Mouse (Mus musculus) MEL (cell line): ENCODE results near the gene Gmps. TPM values are rescaled to one million over a fixed set of nuclear protein-coding genes. Genes with fewer than 3 reads are reported as not detected.
A peak's percentile ranks its signal among the peaks of the same experiment; 100 is the strongest.

ENCODE experiments used
- DNase-seq: peaks from one replicate; pipeline ENCODE4 v3.0.0; 2011; ENCODE audit warnings: low read depth, low spot score
- H3K27ac ChIP-seq: 2 replicates; pipeline ENCODE4 v1.5.1; 2012; ENCODE audit warnings: low read depth, mild to moderate bottlenecking, control low read depth, low read length, moderate library complexity; ENCODE audit not compliant: control insufficient read depth
- H3K27me3 ChIP-seq, 2 experiments: fragments of 150-350 bp in 1 of 2; sonication (generic) in 1 of 2; 2 replicates each; pipeline ENCODE4 v1.6.1; 2012; ENCODE audit warnings: low read length in 2 of 2, mild to moderate bottlenecking in 2 of 2, improper control_type of control experiment in 1 of 2, moderate library complexity in 1 of 2; ENCODE audit not compliant: insufficient read depth in 2 of 2, control insufficient read depth in 1 of 2
- H3K36me3 ChIP-seq, 2 experiments: 2 replicates each; pipeline ENCODE4 v1.6.1; 2012 to 2014; ENCODE audit warnings: low read length in 2 of 2, improper control_type of control experiment in 1 of 2, inconsistent platforms in 1 of 2, mild to moderate bottlenecking in 1 of 2; ENCODE audit not compliant: insufficient read depth in 2 of 2, control insufficient read depth in 1 of 2
- H3K4me1 ChIP-seq, 2 experiments: fragments of 150-350 bp in 1 of 2; sonication (generic) in 1 of 2; 2 replicates each; pipeline ENCODE4 v1.6.1; 2012; ENCODE audit warnings: low read length in 2 of 2, improper control_type of control experiment in 1 of 2, mild to moderate bottlenecking in 1 of 2; ENCODE audit not compliant: insufficient read depth in 2 of 2, control insufficient read depth in 1 of 2
- H3K4me3 ChIP-seq, 2 experiments: fragments of 150-350 bp in 1 of 2; sonication (generic) in 1 of 2; 2 replicates each; pipeline ENCODE4 v1.5.1; 2012; ENCODE audit warnings: low read depth in 2 of 2, low read length in 2 of 2, mild to moderate bottlenecking in 2 of 2, moderate library complexity in 2 of 2, control low read depth in 1 of 2, improper control_type of control experiment in 1 of 2; ENCODE audit not compliant: control insufficient read depth in 1 of 2, insufficient read depth in 1 of 2
- H3K79me2 ChIP-seq: 2 replicates; pipeline ENCODE4 v1.6.1; 2012; ENCODE audit warnings: mild to moderate bottlenecking, low read length, moderate library complexity; ENCODE audit not compliant: control insufficient read depth, poor library complexity, insufficient read depth
- H3K9ac ChIP-seq: 2 replicates; pipeline ENCODE4 v1.6.1; 2012; ENCODE audit warnings: low read depth, mild to moderate bottlenecking, control low read depth, low read length, moderate library complexity; ENCODE audit not compliant: control insufficient read depth, poor library complexity, severe bottlenecking
- H3K9me3 ChIP-seq: fragments of 150-350 bp; sonication (generic); replicated peaks from 2 replicates; pipeline ENCODE4 v1.6.1; 2012; ENCODE audit warnings: mild to moderate bottlenecking, low read length, improper control_type of control experiment, moderate library complexity; ENCODE audit not compliant: insufficient read depth
- CTCF ChIP-seq, 3 experiments: IDR thresholded peaks in 2 of 3; conservative IDR thresholded peaks in 1 of 3; 2 replicates each; pipeline ENCODE4 v1.5.1; 2011 to 2012; ENCODE audit warnings: low read length in 3 of 3, low read depth in 2 of 3, mild to moderate bottlenecking in 2 of 3, improper control_type of control experiment in 1 of 3, inconsistent platforms in 1 of 3, mixed read lengths in 1 of 3, moderate library complexity in 1 of 3; ENCODE audit not compliant: control insufficient read depth in 1 of 3, insufficient read depth in 1 of 3, poor library complexity in 1 of 3, severe bottlenecking in 1 of 3
- ELF1 ChIP-seq: IDR thresholded peaks from 2 replicates; pipeline ENCODE4 v1.6.1; 2014; ENCODE audit warnings: low read depth, mild to moderate bottlenecking, inconsistent platforms, low read length, improper control_type of control experiment, moderate library complexity
- ETS1 ChIP-seq: IDR thresholded peaks from 2 replicates; pipeline ENCODE4 v1.6.1; 2012; ENCODE audit warnings: low read depth, mild to moderate bottlenecking, inconsistent platforms, low read length, improper control_type of control experiment, moderate library complexity
- HCFC1 ChIP-seq: IDR thresholded peaks from 2 replicates; pipeline ENCODE4 v1.6.1; 2012; ENCODE audit warnings: low read depth, mild to moderate bottlenecking, inconsistent platforms, low read length, improper control_type of control experiment, moderate library complexity
- KAT2A ChIP-seq: conservative IDR thresholded peaks from 2 replicates; pipeline ENCODE4 v1.6.1; 2012; ENCODE audit warnings: low read depth, low read length, improper control_type of control experiment, inconsistent platforms
- MAFK ChIP-seq: IDR thresholded peaks from 2 replicates; pipeline ENCODE4 v1.6.1; 2011; ENCODE audit warnings: low read depth, mild to moderate bottlenecking, low read length, improper control_type of control experiment, borderline replicate concordance
- MAX ChIP-seq: IDR thresholded peaks from 2 replicates; pipeline ENCODE4 v1.6.1; 2011; ENCODE audit warnings: low read length, improper control_type of control experiment
- MAZ ChIP-seq: IDR thresholded peaks from 2 replicates; pipeline ENCODE4 v1.6.1; 2012; ENCODE audit warnings: low read depth, mild to moderate bottlenecking, inconsistent platforms, low read length, improper control_type of control experiment
- MEF2A ChIP-seq: IDR thresholded peaks from 2 replicates; pipeline ENCODE4 v1.6.1; 2014; ENCODE audit warnings: low read depth, mild to moderate bottlenecking, inconsistent platforms, low read length, improper control_type of control experiment; ENCODE audit not compliant: poor library complexity, insufficient replicate concordance, severe bottlenecking; ENCODE audit errors: extremely low read depth
- MXI1 ChIP-seq: IDR thresholded peaks from 2 replicates; pipeline ENCODE4 v1.6.1; 2011; ENCODE audit warnings: mild to moderate bottlenecking, low read depth, low read length, improper control_type of control experiment
- MYB ChIP-seq: IDR thresholded peaks from 2 replicates; pipeline ENCODE4 v1.6.1; 2011; ENCODE audit warnings: mild to moderate bottlenecking, low read depth, low read length, improper control_type of control experiment
- MYC ChIP-seq: IDR thresholded peaks from 2 replicates; pipeline ENCODE4 v1.6.1; 2011; ENCODE audit warnings: low read depth, mild to moderate bottlenecking, low read length, improper control_type of control experiment, moderate library complexity
- NELFE ChIP-seq: IDR thresholded peaks from 2 replicates; pipeline ENCODE4 v1.6.1; 2011; ENCODE audit warnings: low read depth, low read length, improper control_type of control experiment
- NRF1 ChIP-seq: IDR thresholded peaks from 2 replicates; pipeline ENCODE4 v1.6.1; 2014; ENCODE audit warnings: low read depth, mild to moderate bottlenecking, inconsistent platforms, low read length, improper control_type of control experiment, moderate library complexity; ENCODE audit not compliant: poor library complexity, insufficient read depth, severe bottlenecking
- POLR2A ChIP-seq, 2 experiments: IDR thresholded peaks; 2 replicates each; pipeline ENCODE4 v1.6.1; 2011 to 2012; ENCODE audit warnings: low read length in 2 of 2, mild to moderate bottlenecking in 2 of 2, control low read depth in 1 of 2, improper control_type of control experiment in 1 of 2, low read depth in 1 of 2, moderate library complexity in 1 of 2; ENCODE audit not compliant: control insufficient read depth in 1 of 2, insufficient read depth in 1 of 2, poor library complexity in 1 of 2
- POLR2AphosphoS2 ChIP-seq: IDR thresholded peaks from 2 replicates; pipeline ENCODE4 v1.6.1; 2011; ENCODE audit warnings: low read length, improper control_type of control experiment
- POLR2AphosphoS5 ChIP-seq: IDR thresholded peaks from 2 replicates; pipeline ENCODE4 v1.6.1; 2012; ENCODE audit warnings: low read depth, borderline replicate concordance, mild to moderate bottlenecking, inconsistent platforms, low read length, moderate library complexity, mixed read lengths
- RAD21 ChIP-seq: IDR thresholded peaks from 2 replicates; pipeline ENCODE4 v1.6.1; 2011; ENCODE audit warnings: mild to moderate bottlenecking, low read depth, low read length, improper control_type of control experiment
- RCOR1 ChIP-seq: IDR thresholded peaks from 2 replicates; pipeline ENCODE4 v1.6.1; 2012; ENCODE audit warnings: low read depth, mild to moderate bottlenecking, inconsistent platforms, low read length, improper control_type of control experiment
- SMC3 ChIP-seq: IDR thresholded peaks from 2 replicates; pipeline ENCODE4 v1.6.1; 2011; ENCODE audit warnings: low read depth, low read length, improper control_type of control experiment
- TBP ChIP-seq: IDR thresholded peaks from 2 replicates; pipeline ENCODE4 v1.8.0; 2011; ENCODE audit warnings: low read depth, low read length, improper control_type of control experiment
- TCF12 ChIP-seq: IDR thresholded peaks from 2 replicates; pipeline ENCODE4 v1.6.1; 2014; ENCODE audit warnings: low read depth, mild to moderate bottlenecking, inconsistent platforms, low read length, improper control_type of control experiment, moderate library complexity
- ZC3H11A ChIP-seq: IDR thresholded peaks from 2 replicates; pipeline ENCODE4 v1.6.1; 2012; ENCODE audit warnings: low read depth, mild to moderate bottlenecking, inconsistent platforms, low read length, improper control_type of control experiment
- ZMIZ1 ChIP-seq: IDR thresholded peaks from 2 replicates; pipeline ENCODE4 v1.6.1; 2012; ENCODE audit warnings: low read depth, mild to moderate bottlenecking, inconsistent platforms, low read length, improper control_type of control experiment, moderate library complexity
- polyA plus RNA-seq, 2 experiments: library from polyadenylated mRNA; stranded (reverse) in 1 of 2; unstranded in 1 of 2; fragments of >175 nt in 1 of 2; fragments of >200 nt in 1 of 2; gene quantifications; 2 replicates each; pipeline versions ENCODE4 v1.2.1 to v1.2.4; 2012; ENCODE audit warnings: low replicate concordance in 2 of 2, low read depth in 1 of 2; ENCODE audit not compliant: insufficient read length in 2 of 2, insufficient read depth in 1 of 2, missing spikeins in 1 of 2
- total RNA-seq: library from RNA; depleted of rRNA; stranded (reverse); fragments of 300-350 nt; gene quantifications from 2 replicates; pipeline ENCODE4 v1.2.3, GENCODE M21; 2012

The Gmps gene
- total and polyA plus RNA-seq, 3 experiments = 31.6 to 59.3 (median 41.8) TPM

DNA sequence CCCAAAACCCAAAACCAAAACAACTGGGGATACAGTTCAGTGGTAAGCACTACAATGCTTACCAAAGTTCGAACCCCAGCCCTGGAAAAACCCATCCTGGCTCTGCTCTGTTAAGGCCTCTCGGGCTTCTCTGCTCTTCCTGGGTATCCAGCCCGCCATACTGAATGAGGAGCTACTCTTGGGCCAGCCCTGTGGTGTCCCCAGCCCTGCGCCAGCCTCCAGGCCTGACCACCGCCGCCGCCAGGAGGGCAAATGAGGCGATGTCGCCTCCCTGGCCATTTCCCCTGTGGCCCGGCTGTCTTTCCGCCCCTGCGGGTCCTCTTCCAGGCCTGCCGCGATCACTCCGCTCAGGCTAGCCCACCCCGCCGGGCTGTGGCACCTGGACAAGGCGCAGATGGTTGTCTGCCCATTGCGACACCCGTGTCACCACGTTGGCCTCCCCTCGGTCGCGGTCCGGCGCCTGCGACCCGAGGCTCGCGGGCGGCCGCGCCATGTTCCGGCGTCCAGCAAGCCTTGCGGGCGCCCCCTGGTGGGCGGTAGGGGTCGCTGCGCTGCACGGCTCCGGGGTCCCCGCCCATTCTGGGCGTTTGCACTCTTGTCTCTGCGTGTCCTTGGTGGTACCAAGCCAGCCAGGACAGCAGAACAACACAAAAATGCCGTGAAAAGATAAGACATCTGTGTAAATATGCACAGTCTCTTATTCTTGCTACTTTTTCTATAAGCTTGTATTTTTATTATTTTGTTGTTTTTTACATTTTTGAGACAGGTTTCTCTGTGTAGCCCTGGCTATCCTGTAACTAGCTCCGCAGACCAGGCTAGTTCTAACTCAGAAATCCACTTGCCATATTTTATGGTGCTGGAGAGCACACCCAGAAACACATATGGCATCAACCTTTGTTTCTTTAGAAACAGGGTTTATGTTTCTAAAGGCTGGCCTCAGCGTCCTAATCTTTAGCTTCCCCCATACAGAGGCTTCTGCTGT lies 46.7 kb upstream of the Gmps start, which contains the start of gene E130311K13Rik:
Gene E130311K13Rik, minus strand, starts transcription at position 595 of the 982 bp plus-strand sequence.
- DNase-seq = peak; percentile 89
- H3K27me3 ChIP-seq = no peaks in the 10 kb centered on the region
- peak within 1 kb of the TSS; percentile 64 for H3K27ac ChIP-seq
- H3K9ac ChIP-seq = peak within 1 kb of the TSS; percentile 100
- TF ChIP-seq SMC3 (peak; percentile 61), ZC3H11A (peak; percentile 30; the same call in 1 of the 2 replicates), ELF1 (0 out of 2 replicates have a peak, but pooled peaks have one; percentile 40), MYC (0 out of 2 replicates have a peak, but pooled peaks have one; percentile 35), CTCF (IDR thresholded peaks at IDR 0.05 in 2 of 3, conservative IDR thresholded peaks at IDR 0.05 in 1 of 3; ENCODE audit: control insufficient read depth in 1 of 3, insufficient read depth in 1 of 3, low read depth in 2 of 3, low read length in 3 of 3, poor library complexity in 1 of 3, severe bottlenecking in 1 of 3) (peak; percentile 60 to 96 (median 85)), ETS1 (0 out of 2 replicates have a peak, but pooled peaks have one; percentile 21), NELFE (peak; percentile 80), POLR2AphosphoS5 (no peak), MYB (no peak), TCF12 (peak; percentile 50; the same call in 1 of the 2 replicates), MAX (0 out of 2 replicates have a peak, but pooled peaks have one; percentile 2), NRF1 (0 out of 2 replicates have a peak, but pooled peaks have one; percentile 31), RAD21 (peak; percentile 30), HCFC1 (peak; percentile 56; the same call in 1 of the 2 replicates), KAT2A (no peak), RCOR1 (no peak), TBP (no peak), MAFK (no peak), ZMIZ1 (peak; percentile 56; the same call in 1 of the 2 replicates), MEF2A (no peak), MXI1 (peak; percentile 75), MAZ (peak; percentile 48; the same call in 1 of the 2 replicates), POLR2AphosphoS2 (peak; percentile 63; the same call in 1 of the 2 replicates), POLR2A (IDR thresholded peaks at IDR 0.05; ENCODE audit: control insufficient read depth in 1 of 2, insufficient read depth in 1 of 2, low read depth in 1 of 2, low read length in 2 of 2, poor library complexity in 1 of 2) (peak; percentile 80 to 94)
- TF ChIP-seq, all 39 proteins: peak for 17
- Histone ChIP-seq H3K79me2 (peaks cover 1% of the 10 kb centered on the region; the same call in 1 of the 2 replicates), H3K36me3 (peaks cover 0 to 3% of the 10 kb centered on the region in 2 experiments; a peak in 1 of 4 replicates), H3K9me3 (no peaks in the 10 kb centered on the region), H3K4me1 (peaks cover 0 to 7% of the 10 kb centered on the region in 2 experiments; a peak in 2 of 4 replicates), H3K4me3 (peak within 1 kb of the TSS; percentile 84 to 97)
